Mouse (Mus musculus) forebrain, postnatal 0 days (tissue): ENCODE results near the gene Dand5. TPM values are rescaled to one million over a fixed set of nuclear protein-coding genes. Genes with fewer than 3 reads are reported as not detected.

Experiments used
- ATAC-seq: fragments of 200-750 bp; cut with Nextera tagmentation; 2 replicates; pipeline ENCODE4 v1.8.0; 2017; ENCODE audit warnings: mild to moderate bottlenecking, moderate library complexity
- DNase-seq: peaks from one replicate; pipeline ENCODE4 v3.0.0-alpha.2; 2015
- H3K27ac ChIP-seq: fragments of 300-500 bp; sonication (generic); 2 replicates; pipeline ENCODE4 v1.5.1; 2014; ENCODE audit warnings: low read depth, mild to moderate bottlenecking, antibody characterized with exemption, low read length, moderate library complexity, mixed read lengths
- H3K27me3 ChIP-seq: fragments of 300-500 bp; sonication (generic); 2 replicates; pipeline ENCODE4 v1.6.1; 2014; ENCODE audit warnings: mild to moderate bottlenecking, low read length, mixed read lengths; ENCODE audit not compliant: insufficient read depth
- H3K36me3 ChIP-seq: fragments of 300-500 bp; sonication (generic); 2 replicates; pipeline ENCODE4 v1.6.1; 2014; ENCODE audit warnings: mild to moderate bottlenecking, moderate library complexity; ENCODE audit not compliant: insufficient read depth
- H3K4me1 ChIP-seq: fragments of 300-500 bp; sonication (generic); 2 replicates; pipeline ENCODE4 v1.6.1; 2014; ENCODE audit warnings: antibody characterized with exemption; ENCODE audit not compliant: insufficient read depth
- H3K4me2 ChIP-seq: fragments of 300-500 bp; sonication (generic); 2 replicates; pipeline ENCODE4 v1.6.1; 2014; ENCODE audit warnings: low read depth, mild to moderate bottlenecking, moderate library complexity
- H3K4me3 ChIP-seq: fragments of 300-500 bp; sonication (generic); 2 replicates; pipeline ENCODE4 v1.5.1; 2014; ENCODE audit warnings: low read depth, low read length, mixed read lengths
- H3K9ac ChIP-seq: fragments of 300-500 bp; sonication (generic); 2 replicates; pipeline ENCODE4 v1.6.1; 2014; ENCODE audit warnings: mild to moderate bottlenecking
- H3K9me3 ChIP-seq: fragments of 300-500 bp; sonication (generic); 2 replicates; pipeline ENCODE4 v1.6.1; 2016; ENCODE audit warnings: low read length
- CTCF ChIP-seq: sonication (generic); IDR thresholded peaks from 2 replicates; pipeline ENCODE4 v1.5.1; 2016; ENCODE audit warnings: antibody characterized with exemption, control low read depth, low read depth
- WGBS: fragments of 180-500 bp; shearing (Covaris S2); extraction: QIAGEN DNeasy Blood & Tissue Kit; methylation state at CpG from one replicate; pipeline ENCODE4 v1.1.7; 2014; 5-methylcytosine and 5-hydroxymethylcytosine counted together
- polyA plus RNA-seq: library from polyadenylated mRNA; unstranded; fragments of >200 nt; fragmentation: Nextera tagmentation; extraction: Ambion mirVana; gene quantifications from 2 replicates; pipeline ENCODE4 v1.2.1, GENCODE M21; 2015
- total RNA-seq: library from RNA; depleted of rRNA; stranded (reverse); fragments of >200 nt; gene quantifications from 2 replicates; pipeline ENCODE4 v1.2.3, GENCODE M21; 2014

Gene Dand5
- total and polyA plus RNA-seq, 2 experiments from 2014 or later: 6.9 to 10.0 TPM

GRCm38 (mm10) chr8:84773833-84774232 is 48.8 kb downstream of the Dand5 start:
- Histone ChIP-seq H3K4me3 (peak overlapping the region; percentile 48), H3K4me1 (peaks cover 25% of the 10 kb centered on the region), H3K4me2 (peak overlapping the region; percentile 71), H3K9ac (peak overlapping the region; percentile 57), H3K27me3 (no peaks in the 10 kb centered on the region; the same call in none of the 2 replicates), H3K36me3 (no peaks in the 10 kb centered on the region), H3K9me3 (no peaks in the 10 kb centered on the region), H3K27ac (peak overlapping the region; percentile 95)
- DNase-seq (peak; percentile 92), ATAC-seq (peak; percentile 87)
- no peak for TF ChIP-seq CTCF
- 3% methylated on average over 17 of the region's 19 CpGs for WGBS

- peak overlapping the region; percentile 95 for H3K27ac ChIP-seq
- H3K9me3 ChIP-seq: no peaks in the 10 kb centered on the region
- 3% methylated on average over 9 of the region's 9 CpGs for WGBS
- H3K27me3 ChIP-seq: no peaks in the 10 kb centered on the region; the same call in none of the 2 replicates
- H3K36me3 ChIP-seq: 0 out of 2 replicates have a peak, but pooled peaks cover 4% of the 10 kb centered on the region
- H3K9ac ChIP-seq: peak overlapping the region; percentile 57
- ATAC-seq: peak; percentile 30; the same call in 1 of the 2 replicates
- H3K4me3 ChIP-seq: peak overlapping the region; percentile 48
- peaks cover 20% of the 10 kb centered on the region for H3K4me1 ChIP-seq
- TF ChIP-seq CTCF: no peak
- DNase-seq: peak; percentile 68
- peak overlapping the region; percentile 71 for H3K4me2 ChIP-seq
These were observed 49.3 kb downstream of the Dand5 start for GRCm38 (mm10) chr8:84773304-84773703.

GRCm38 (mm10) chr8:84772628-84773027 is 50.0 kb downstream of the Dand5 start:
- 8% methylated on average over 3 of the region's 3 CpGs for WGBS
- H3K4me2 ChIP-seq: peak overlapping the region; percentile 71
- H3K27me3 ChIP-seq: no peaks in the 10 kb centered on the region; the same call in 1 of the 2 replicates
- no peak for TF ChIP-seq CTCF
- H3K4me3 ChIP-seq: peak overlapping the region; percentile 48
- DNase-seq (no peak), ATAC-seq (no peak)
- H3K4me1 ChIP-seq: peaks cover 15% of the 10 kb centered on the region
- H3K27ac ChIP-seq: peak overlapping the region; percentile 95
- no peaks in the 10 kb centered on the region for H3K9me3 ChIP-seq
- H3K9ac ChIP-seq: peak overlapping the region; percentile 57
- 0 out of 2 replicates have a peak, but pooled peaks cover 4% of the 10 kb centered on the region for H3K36me3 ChIP-seq

GRCm38 (mm10) chr8:84771941-84772378 is 50.7 kb downstream of the Dand5 start:
- H3K4me1 ChIP-seq: peaks cover 14% of the 10 kb centered on the region
- H3K9ac ChIP-seq: peak overlapping the region; percentile 57
- ATAC-seq (no peak), DNase-seq (peak; percentile 64)
- 8% methylated on average over 34 of the region's 34 CpGs for WGBS
- H3K4me3 ChIP-seq: peak overlapping the region; percentile 48
- peak overlapping the region; percentile 71 for H3K4me2 ChIP-seq
- TF ChIP-seq CTCF: peak; percentile 28; the same call in 1 of the 2 replicates
- no peaks in the 10 kb centered on the region; the same call in 1 of the 2 replicates for H3K27me3 ChIP-seq
- no peaks in the 10 kb centered on the region for H3K9me3 ChIP-seq
- peak overlapping the region; percentile 95 for H3K27ac ChIP-seq
- H3K36me3 ChIP-seq: peaks cover 6% of the 10 kb centered on the region; the same call in 1 of the 2 replicates

- H3K27me3 ChIP-seq: no peaks in the 10 kb centered on the region; the same call in 1 of the 2 replicates
- no peak for ATAC-seq
- H3K36me3 ChIP-seq: peaks cover 12% of the 10 kb centered on the region; the same call in 1 of the 2 replicates
- peak overlapping the region; percentile 71 for H3K4me2 ChIP-seq
- peak overlapping the region; percentile 95 for H3K27ac ChIP-seq
- no peak for TF ChIP-seq CTCF
- peaks cover 14% of the 10 kb centered on the region for H3K4me1 ChIP-seq
- DNase-seq: peak; percentile 50
- WGBS: 24% methylated on average over 5 of the region's 5 CpGs
- H3K9ac ChIP-seq: peak overlapping the region; percentile 57
- peak overlapping the region; percentile 48 for H3K4me3 ChIP-seq
- H3K9me3 ChIP-seq: no peaks in the 10 kb centered on the region
These were observed 51.5 kb downstream of the Dand5 start for GRCm38 (mm10) chr8:84771000-84771687.

GRCm38 (mm10) chr8:84770100-84770953 is 52.3 kb downstream of the Dand5 start:
- Histone ChIP-seq H3K27me3 (no peaks in the 10 kb centered on the region), H3K9ac (peak overlapping the region; percentile 57), H3K4me1 (peaks cover 9% of the 10 kb centered on the region), H3K9me3 (no peaks in the 10 kb centered on the region), H3K4me2 (peak overlapping the region; percentile 71), H3K4me3 (peak overlapping the region; percentile 48), H3K36me3 (peaks cover 12% of the 10 kb centered on the region; the same call in 1 of the 2 replicates), H3K27ac (peak overlapping the region; percentile 95)
- DNase-seq (no peak), ATAC-seq (no peak)
- 26% methylated on average over 12 of the region's 12 CpGs for WGBS
- TF ChIP-seq CTCF: no peak
